Comparison of ENCODE assay signal across 18 mouse cellular contexts in genomic region chr19:44695331-44695730, GRCm38 (mm10).
DNase-seq lines count a peak whose midpoint lies in the region; ATAC-seq and TF ChIP-seq lines count a peak whose summit lies in the region.
"Had no signal": no experiment of that assay in that cellular context is flagged by ENCODE, and none has a peak within 500 bp of the region (broad histone marks: within the 10 kb centered on the region; RNA-seq: fewer than 3 reads in every experiment).

No protein-coding gene starts in this region.

- peaks cover 60% of the 10 kb centered on the region for H3K4me1 ChIP-seq in hindbrain, embryonic 13.5 days (replicated peaks)
- peaks cover 6% of the 10 kb centered on the region for H3K4me1 ChIP-seq in kidney, embryonic 16.5 days (ENCODE audit: insufficient read depth, low read length)

- DNase-seq in layer of hippocampus, adult 2 months (ENCODE audit: low spot score in 2 of 2): peak in 1 of 2 experiments; percentile 31
- no peak for DNase-seq in layer of hippocampus, postnatal 25 days (ENCODE audit: extremely low spot score in 1 of 2, low spot score in 1 of 2)
- DNase-seq in retina, postnatal 1 day: peak; percentile 49
- no peak for DNase-seq in retina, embryonic 14.5 days (ENCODE audit: low spot score)
- DNase-seq in embryo, embryonic 10 days (ENCODE audit: low spot score): no peak
- DNase-seq: B cell, adult 2 months; cerebellum, adult 9-10 months; gastrocnemius, postnatal 14 days; heart, adult 2 months; heart, postnatal 36 days; layer of hippocampus, postnatal 36 days; liver; right cerebral cortex, adult 18-20 months had no signal

- peak overlapping the region; percentile 75; the same call in 1 of the 2 replicates for H3K27ac ChIP-seq in layer of hippocampus, adult 2 months
- H3K27ac ChIP-seq in hindbrain, embryonic 13.5 days: peak overlapping the region; percentile 48
- no peak overlapping the region for H3K27ac ChIP-seq in kidney, embryonic 16.5 days (ENCODE audit: low read length)
- H3K27ac ChIP-seq: embryonic facial prominence, embryonic 12.5 days; heart, adult 2 months had no signal

- H3K36me3 ChIP-seq in hindbrain, embryonic 13.5 days: no peaks in the 10 kb centered on the region
- H3K36me3 ChIP-seq in kidney, embryonic 16.5 days (ENCODE audit: insufficient read depth, low read length): no peaks in the 10 kb centered on the region
- H3K36me3 ChIP-seq: embryonic facial prominence, embryonic 12.5 days had no signal

- 12% methylated on average over 3 of the region's 3 CpGs for WGBS in hindbrain, embryonic 13.5 days
- 22% methylated on average over 3 of the region's 3 CpGs for WGBS in kidney, embryonic 16.5 days

- no peak overlapping the region for H3K9ac ChIP-seq in hindbrain, embryonic 13.5 days
- no peak overlapping the region for H3K9ac ChIP-seq in kidney, embryonic 16.5 days (replicated peaks; ENCODE audit: low read length)
- H3K9ac ChIP-seq: embryonic facial prominence, embryonic 12.5 days had no signal

- ATAC-seq in hindbrain, embryonic 13.5 days (ENCODE audit: low FRiP score): no peak
- no peak for ATAC-seq in kidney, embryonic 16.5 days (ENCODE audit: low FRiP score, low TSS enrichment)
- ATAC-seq: lung, postnatal 0 days had no signal

- no peak overlapping the region for H3K4me2 ChIP-seq in hindbrain, embryonic 13.5 days
- H3K4me2 ChIP-seq in kidney, embryonic 16.5 days (replicated peaks; ENCODE audit: low read depth, low read length): no peak overlapping the region
- H3K4me2 ChIP-seq: embryonic facial prominence, embryonic 12.5 days had no signal

- peak overlapping the region; percentile 37; the same call in 1 of the 2 replicates for H3K4me3 ChIP-seq in layer of hippocampus, adult 2 months
- no peak overlapping the region for H3K4me3 ChIP-seq in hindbrain, embryonic 13.5 days
- no peak overlapping the region for H3K4me3 ChIP-seq in kidney, embryonic 16.5 days (ENCODE audit: low read length)
- H3K4me3 ChIP-seq: embryonic facial prominence, embryonic 12.5 days; erythroblast, embryonic 14.5 days; heart, adult 2 months had no signal

- H3K9me3 ChIP-seq in hindbrain, embryonic 13.5 days: no peaks in the 10 kb centered on the region
- H3K9me3 ChIP-seq in kidney, embryonic 16.5 days (ENCODE audit: low read length): no peaks in the 10 kb centered on the region
- H3K9me3 ChIP-seq: embryonic facial prominence, embryonic 12.5 days had no signal

- peaks cover 92% of the 10 kb centered on the region for H3K27me3 ChIP-seq in hindbrain, embryonic 13.5 days
- H3K27me3 ChIP-seq in kidney, embryonic 16.5 days (ENCODE audit: insufficient read depth, low read length): peaks cover 51% of the 10 kb centered on the region

- TF ChIP-seq CTCF in layer of hippocampus, adult 2 months (conservative IDR thresholded peaks at IDR 0.05): no peak
